11 mouse cellular contexts compared by ENCODE assay signal in the genomic region with DNA sequence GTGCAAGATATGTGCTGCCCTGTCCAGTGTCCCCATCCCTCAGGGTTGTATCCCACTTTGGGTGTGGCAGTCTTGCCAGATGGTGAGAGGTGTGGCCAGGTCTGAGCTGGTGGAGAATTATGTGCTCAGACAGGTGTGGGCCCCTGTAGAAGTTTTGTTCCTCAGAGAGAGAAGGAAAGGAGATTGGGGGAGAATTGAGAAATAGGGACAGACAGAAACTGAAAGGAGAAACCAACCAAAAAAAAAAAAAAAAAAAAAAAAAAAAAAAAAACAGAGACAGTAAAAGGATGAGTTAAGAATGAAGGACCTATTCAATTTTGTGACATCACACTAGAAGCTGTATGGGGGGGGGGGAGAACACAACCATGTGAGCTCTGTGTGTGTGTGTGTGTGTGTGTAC. TPM values are rescaled to one million over a fixed set of nuclear protein-coding genes. Genes with fewer than 3 reads are reported as not detected.
DNase-seq lines count a peak whose midpoint lies in the region; ATAC-seq and TF ChIP-seq lines count a peak whose summit lies in the region.
"Had no signal": no experiment of that assay in that cellular context is flagged by ENCODE, and none has a peak within 500 bp of the region (broad histone marks: within the 10 kb centered on the region; RNA-seq: fewer than 3 reads in every experiment).

No protein-coding gene starts in this region.

- no peak for TF ChIP-seq POLR2A in MEL (IDR thresholded peaks at IDR 0.05; ENCODE audit: control insufficient read depth in 1 of 2, insufficient read depth in 1 of 2, low read depth in 1 of 2, low read length in 2 of 2, poor library complexity in 1 of 2)

- no peaks in the 10 kb centered on the region for H3K9me3 ChIP-seq in hindbrain, embryonic 11.5 days (ENCODE audit: control insufficient read depth, low read length)
- no peaks in the 10 kb centered on the region for H3K9me3 ChIP-seq in hindbrain, embryonic 16.5 days (ENCODE audit: control insufficient read depth, low read length)
- H3K9me3 ChIP-seq in MEL (replicated peaks; ENCODE audit: insufficient read depth, low read length) = no peaks in the 10 kb centered on the region
- H3K9me3 ChIP-seq in forebrain, embryonic 14.5 days (replicated peaks; ENCODE audit: control insufficient read depth, low read length) = no peaks in the 10 kb centered on the region
- H3K9me3 ChIP-seq in midbrain, embryonic 14.5 days (ENCODE audit: control insufficient read depth, low read length) = no peaks in the 10 kb centered on the region
- H3K9me3 ChIP-seq: G1E had no signal

- peak overlapping the region; percentile 36; the same call in 1 of the 2 replicates for H3K9ac ChIP-seq in hindbrain, embryonic 11.5 days (ENCODE audit: low read depth, low read length)
- H3K9ac ChIP-seq in hindbrain, embryonic 16.5 days (ENCODE audit: low read depth, low read length) = no peak overlapping the region; the same call in 1 of the 2 replicates
- H3K9ac ChIP-seq in MEL (ENCODE audit: control insufficient read depth, low read depth, low read length, poor library complexity, severe bottlenecking) = no peak overlapping the region
- H3K9ac ChIP-seq in forebrain, embryonic 14.5 days (ENCODE audit: low read length) = no peak overlapping the region
- H3K9ac ChIP-seq in midbrain, embryonic 14.5 days (replicated peaks; ENCODE audit: low read length) = no peak overlapping the region

- H3K27me3 ChIP-seq in hindbrain, embryonic 11.5 days (ENCODE audit: control insufficient read depth, insufficient read depth, low read length) = no peaks in the 10 kb centered on the region; the same call in 1 of the 2 replicates
- H3K27me3 ChIP-seq in hindbrain, embryonic 16.5 days (replicated peaks; ENCODE audit: control insufficient read depth, insufficient read depth, low read length) = no peaks in the 10 kb centered on the region
- H3K27me3 ChIP-seq in MEL (ENCODE audit: control insufficient read depth in 1 of 2, insufficient read depth in 2 of 2, low read length in 2 of 2) = no peaks in the 10 kb centered on the region
- no peaks in the 10 kb centered on the region for H3K27me3 ChIP-seq in forebrain, embryonic 14.5 days (replicated peaks; ENCODE audit: control insufficient read depth, insufficient read depth, low read length)
- H3K27me3 ChIP-seq in midbrain, embryonic 14.5 days (ENCODE audit: control insufficient read depth, insufficient read depth, low read length) = no peaks in the 10 kb centered on the region

- H3K79me2 ChIP-seq in MEL (ENCODE audit: control insufficient read depth, insufficient read depth, low read length, poor library complexity) = no peaks in the 10 kb centered on the region

- DNase-seq in hindbrain, embryonic 11.5 days (ENCODE audit: low spot score) = no peak
- DNase-seq in MEL (ENCODE audit: low read depth, low spot score) = no peak
- DNase-seq in forebrain, embryonic 14.5 days (ENCODE audit: low spot score) = no peak
- no peak for DNase-seq in midbrain, embryonic 14.5 days
- DNase-seq in left cerebral cortex, postnatal 25 days (ENCODE audit: low spot score in 2 of 2) = no peak
- DNase-seq in cerebellum, adult 11 months = no peak
- no peak for DNase-seq in Muller cell, postnatal 12 days (ENCODE audit: inconsistent ontology term)
- DNase-seq: kidney, adult 18-20 months had no signal

- H3K4me1 ChIP-seq in hindbrain, embryonic 11.5 days (replicated peaks; ENCODE audit: control insufficient read depth, insufficient read depth, low read length) = peaks cover 17% of the 10 kb centered on the region
- peaks cover 27% of the 10 kb centered on the region for H3K4me1 ChIP-seq in hindbrain, embryonic 16.5 days (ENCODE audit: control insufficient read depth, insufficient read depth, low read depth, low read length)
- peaks cover 14 to 35% of the 10 kb centered on the region in 2 experiments for H3K4me1 ChIP-seq in MEL (ENCODE audit: control insufficient read depth in 1 of 2, insufficient read depth in 2 of 2, low read length in 2 of 2)
- H3K4me1 ChIP-seq in forebrain, embryonic 14.5 days (ENCODE audit: control insufficient read depth, insufficient read depth, low read length) = peaks cover 4% of the 10 kb centered on the region
- H3K4me1 ChIP-seq in midbrain, embryonic 14.5 days (ENCODE audit: control insufficient read depth, insufficient read depth, low read length) = peaks cover 24% of the 10 kb centered on the region

- no peak for TF ChIP-seq CTCF in MEL (IDR thresholded peaks at IDR 0.05 in 2 of 3, conservative IDR thresholded peaks at IDR 0.05 in 1 of 3; ENCODE audit: control insufficient read depth in 1 of 3, insufficient read depth in 1 of 3, low read depth in 2 of 3, low read length in 3 of 3, poor library complexity in 1 of 3, severe bottlenecking in 1 of 3)

- TF ChIP-seq EP300 in MEL (IDR thresholded peaks at IDR 0.05; ENCODE audit: low read depth in 1 of 2, low read length in 2 of 2) = no peak

- peak overlapping the region; percentile 74; the same call in 1 of the 2 replicates for H3K4me3 ChIP-seq in hindbrain, embryonic 11.5 days (ENCODE audit: low read depth, low read length)
- no peak overlapping the region for H3K4me3 ChIP-seq in hindbrain, embryonic 16.5 days (ENCODE audit: low read length)
- H3K4me3 ChIP-seq in MEL (ENCODE audit: control insufficient read depth in 1 of 2, insufficient read depth in 1 of 2, low read depth in 2 of 2, low read length in 2 of 2) = no peak overlapping the region
- no peak overlapping the region for H3K4me3 ChIP-seq in forebrain, embryonic 14.5 days (ENCODE audit: low read depth, low read length)
- H3K4me3 ChIP-seq in midbrain, embryonic 14.5 days (replicated peaks; ENCODE audit: low read depth, low read length) = no peak overlapping the region

- no peak for TF ChIP-seq RAD21 in MEL (IDR thresholded peaks at IDR 0.05; ENCODE audit: low read depth, low read length)

- peak overlapping the region; percentile 87 for H3K27ac ChIP-seq in hindbrain, embryonic 11.5 days (ENCODE audit: low read depth, low read length)
- no peak overlapping the region; the same call in 1 of the 2 replicates for H3K27ac ChIP-seq in hindbrain, embryonic 16.5 days (ENCODE audit: low read depth, low read length)
- no peak overlapping the region for H3K27ac ChIP-seq in MEL (ENCODE audit: control insufficient read depth, low read depth, low read length)
- H3K27ac ChIP-seq in forebrain, embryonic 14.5 days (ENCODE audit: low read depth, low read length) = peak overlapping the region; percentile 52; the same call in 1 of the 2 replicates
- peak overlapping the region; percentile 84; the same call in 1 of the 2 replicates for H3K27ac ChIP-seq in midbrain, embryonic 14.5 days (replicated peaks; ENCODE audit: low read depth, low read length)
- H3K27ac ChIP-seq: macrophage had no signal

- no peak for ATAC-seq in hindbrain, embryonic 11.5 days (ENCODE audit: low FRiP score)
- no peak for ATAC-seq in hindbrain, embryonic 16.5 days
- no peak for ATAC-seq in forebrain, embryonic 14.5 days
- ATAC-seq in midbrain, embryonic 14.5 days (ENCODE audit: low FRiP score, low TSS enrichment) = no peak

- intact Hi-C loops in left cerebral cortex, postnatal 25 days (cut with DNase I) = loop anchor here (5.0 kb wide), 1 partner anchor 43 kb away; no protein-coding TSS in a partner anchor

- H3K36me3 ChIP-seq in hindbrain, embryonic 11.5 days (ENCODE audit: control insufficient read depth, insufficient read depth, low read length) = no peaks in the 10 kb centered on the region
- H3K36me3 ChIP-seq in hindbrain, embryonic 16.5 days (ENCODE audit: control insufficient read depth, insufficient read depth, low read length) = no peaks in the 10 kb centered on the region
- H3K36me3 ChIP-seq in MEL (ENCODE audit: control insufficient read depth in 1 of 2, insufficient read depth in 2 of 2, low read length in 2 of 2) = peaks cover 0 to 28% of the 10 kb centered on the region in 2 experiments; a peak in 2 of 4 replicates
- H3K36me3 ChIP-seq in forebrain, embryonic 14.5 days (ENCODE audit: control insufficient read depth, insufficient read depth, low read length) = no peaks in the 10 kb centered on the region
- H3K36me3 ChIP-seq in midbrain, embryonic 14.5 days (ENCODE audit: control insufficient read depth, insufficient read depth, low read length) = no peaks in the 10 kb centered on the region
- H3K36me3 ChIP-seq: G1E had no signal

- H3K4me2 ChIP-seq in hindbrain, embryonic 11.5 days (replicated peaks; ENCODE audit: low read depth, low read length) = no peak overlapping the region
- H3K4me2 ChIP-seq in hindbrain, embryonic 16.5 days (ENCODE audit: low read length) = no peak overlapping the region; the same call in 1 of the 2 replicates
- H3K4me2 ChIP-seq in forebrain, embryonic 14.5 days (ENCODE audit: low read length) = no peak overlapping the region
- peak overlapping the region; percentile 85 for H3K4me2 ChIP-seq in midbrain, embryonic 14.5 days (ENCODE audit: low read length)

TF ChIP-seq in MEL, 35 proteins besides CTCF, POLR2A, EP300 and RAD21:
- TF ChIP-seq GATA1 (IDR thresholded peaks at IDR 0.05; ENCODE audit: low read depth, low read length) = no peak
- TF ChIP-seq ZNF384 (IDR thresholded peaks at IDR 0.05; ENCODE audit: low read depth, low read length) = peak; percentile 71; the same call in 1 of the 2 replicates
- TF ChIP-seq ZKSCAN1 (IDR thresholded peaks at IDR 0.05; ENCODE audit: low read depth, low read length) = no peak
TF ChIP-seq in MEL: peak in this region for 1.

RNA-seq across cellular contexts. Expression of a gene that starts 1.9 kb away (rescaled TPM):
- polyA plus RNA-seq in hindbrain, embryonic 11.5 days (2014; fragmentation: Nextera tagmentation; extraction: Ambion mirVana) = 20.3 and 24.7 TPM in 2 replicates
- polyA plus RNA-seq in hindbrain, embryonic 16.5 days (2015; fragmentation: Nextera tagmentation; extraction: Ambion mirVana) = 7.2 and 8.6 TPM in 2 replicates
- total RNA-seq in MEL (2012; rRNA removed) = 0.07 and 0.08 TPM in 2 replicates
- under 1 TPM in 1 of 2 experiments, not detected in 1; 0.50 TPM for polyA plus RNA-seq in MEL (2012; ENCODE audit: insufficient read depth in 1 of 2, insufficient read length in 2 of 2, low read depth in 1 of 2, low replicate concordance in 2 of 2, missing spikeins in 1 of 2)
- polyA plus RNA-seq in forebrain, embryonic 14.5 days (2014; fragmentation: Nextera tagmentation; extraction: Ambion mirVana) = 5.6 and 6.0 TPM in 2 replicates
- 10.5 and 11.2 TPM in 2 replicates for polyA plus RNA-seq in midbrain, embryonic 14.5 days (2014; fragmentation: Nextera tagmentation; extraction: Ambion mirVana)
- total RNA-seq in left cerebral cortex, postnatal 25 days (2021) = 10 to 100 TPM in 1 of 2 experiments, 1 to 10 TPM in 1; 7.5 to 10.0 TPM
- polyA plus RNA-seq: macrophage had no signal

RNA-seq across cellular contexts. Expression of a gene that starts 24.6 kb away (rescaled TPM):
- 0.14 and 0.20 TPM in 2 replicates for polyA plus RNA-seq in hindbrain, embryonic 11.5 days (2014; fragmentation: Nextera tagmentation; extraction: Ambion mirVana)
- polyA plus RNA-seq in hindbrain, embryonic 16.5 days (2015; fragmentation: Nextera tagmentation; extraction: Ambion mirVana) = 0.29 and 0.40 TPM in 2 replicates
- 0.07 and 0.08 TPM in 2 replicates for total RNA-seq in MEL (2012; rRNA removed)
- polyA plus RNA-seq in MEL (2012; ENCODE audit: insufficient read depth in 1 of 2, insufficient read length in 2 of 2, low read depth in 1 of 2, low replicate concordance in 2 of 2, missing spikeins in 1 of 2) = not detected
- polyA plus RNA-seq in forebrain, embryonic 14.5 days (2014; fragmentation: Nextera tagmentation; extraction: Ambion mirVana) = not detected in 2 replicates
- polyA plus RNA-seq in midbrain, embryonic 14.5 days (2014; fragmentation: Nextera tagmentation; extraction: Ambion mirVana) = 0.34 TPM in 1 of 2 replicates, not detected in the other
- under 1 TPM; 0.39 to 0.48 TPM for total RNA-seq in left cerebral cortex, postnatal 25 days (2021)
- polyA plus RNA-seq: macrophage had no signal

Comparison
In these comparisons a context has a peak if more than half of its experiments do, and no peak if none do; other contexts are left out.
1. H3K27ac ChIP-seq: peak in hindbrain, embryonic 11.5 days (single experiment), forebrain, embryonic 14.5 days (single experiment) and midbrain, embryonic 14.5 days (single experiment); none in hindbrain, embryonic 16.5 days (single experiment) and MEL (single experiment).